Mouse (Mus musculus) bone marrow macrophage, adult 2 months (primary cell): ENCODE measurements around the gene Armc6. TPM values are rescaled to one million over a fixed set of nuclear protein-coding genes. Genes with fewer than 3 reads are reported as not detected.

Experiments
- H3K27ac ChIP-seq: 2 replicates; pipeline ENCODE4 v1.5.1; 2012; ENCODE audit warnings: low read depth, low read length; ENCODE audit not compliant: insufficient read depth
- H3K4me1 ChIP-seq: 2 replicates; pipeline ENCODE4 v1.6.1; 2012; ENCODE audit warnings: low read length; ENCODE audit not compliant: control insufficient read depth, insufficient read depth
- H3K4me3 ChIP-seq: 2 replicates; pipeline ENCODE4 v1.5.1; 2012; ENCODE audit warnings: mild to moderate bottlenecking, low read length, moderate library complexity; ENCODE audit not compliant: insufficient read depth
- CTCF ChIP-seq: IDR thresholded peaks from 2 replicates; pipeline ENCODE4 v1.5.1; 2012; ENCODE audit warnings: low read depth, mild to moderate bottlenecking, low read length, moderate library complexity
- POLR2A ChIP-seq: IDR thresholded peaks from 2 replicates; pipeline ENCODE4 v1.6.1; 2012; ENCODE audit warnings: mild to moderate bottlenecking, low read depth, low read length, borderline replicate concordance
- polyA plus RNA-seq: library from polyadenylated mRNA; stranded (reverse); fragments of >200 nt; gene quantifications from 2 replicates; pipeline ENCODE4 v1.2.4, GENCODE M21; 2012; ENCODE audit not compliant: missing spikeins, insufficient read depth, insufficient read length

The Armc6 gene
- polyA plus RNA-seq: 5.0 and 6.6 TPM in 2 replicates

- Histone ChIP-seq H3K4me1 (peaks cover 8% of the 10 kb centered on the region), H3K4me3 (peak within 1 kb of the TSS; percentile 63), H3K27ac (peak within 1 kb of the TSS; percentile 74)
- no peak for TF ChIP-seq CTCF
- TF ChIP-seq POLR2A: no peak
Measured at GRCm38 (mm10) chr8:70234080-70234780, at the start of gene Armc6, which contains the start of gene Sugp2. TSS of gene Armc6 (minus strand) at chr8:70234466. TSS of gene Sugp2 (plus strand) at chr8:70234226.

GRCm38 (mm10) chr8:70283136-70284077 is 49.1 kb upstream of the Armc6 start:
- H3K4me3 ChIP-seq: peak overlapping the region; percentile 83
- H3K27ac ChIP-seq: peak overlapping the region; percentile 8; the same call in 1 of the 2 replicates
- H3K4me1 ChIP-seq: peaks cover 12% of the 10 kb centered on the region
- TF ChIP-seq CTCF (no peak), POLR2A (no peak)

GRCm38 (mm10) chr8:70282603-70283135 is 48.4 kb upstream of the Armc6 start, which contains the start of gene Homer3:
TSS of gene Homer3 (plus strand) at chr8:70282827.
- Histone ChIP-seq H3K4me3 (peak within 1 kb of the TSS; percentile 83), H3K4me1 (peaks cover 12% of the 10 kb centered on the region), H3K27ac (peak within 1 kb of the TSS; percentile 8; the same call in 1 of the 2 replicates)
- TF ChIP-seq CTCF: peak; percentile 22; the same call in 1 of the 2 replicates
- TF ChIP-seq POLR2A: no peak

- TF ChIP-seq CTCF: no peak
- TF ChIP-seq POLR2A: no peak
- no peak overlapping the region for H3K4me3 ChIP-seq
- peaks cover 12% of the 10 kb centered on the region for H3K4me1 ChIP-seq
- no peak overlapping the region for H3K27ac ChIP-seq
Measured at GRCm38 (mm10) chr8:70281001-70281400, 46.7 kb upstream of the Armc6 start.

GRCm38 (mm10) chr8:70279266-70279665 is 45.0 kb upstream of the Armc6 start:
- TF ChIP-seq CTCF (no peak), POLR2A (no peak)
- Histone ChIP-seq H3K4me1 (peaks cover 10% of the 10 kb centered on the region), H3K27ac (no peak overlapping the region), H3K4me3 (no peak overlapping the region)

GRCm38 (mm10) chr8:70278175-70278574 is 43.9 kb upstream of the Armc6 start:
- Histone ChIP-seq H3K4me3 (no peak overlapping the region), H3K4me1 (peaks cover 13% of the 10 kb centered on the region), H3K27ac (no peak overlapping the region)
- TF ChIP-seq POLR2A (no peak), CTCF (no peak)

GRCm38 (mm10) chr8:70276476-70276875 is 42.2 kb upstream of the Armc6 start:
- no peak overlapping the region for H3K27ac ChIP-seq
- H3K4me1 ChIP-seq: peaks cover 24% of the 10 kb centered on the region
- TF ChIP-seq POLR2A: no peak
- no peak for TF ChIP-seq CTCF
- H3K4me3 ChIP-seq: no peak overlapping the region

- H3K4me1 ChIP-seq: peaks cover 32% of the 10 kb centered on the region
- TF ChIP-seq CTCF: no peak
- no peak for TF ChIP-seq POLR2A
- H3K27ac ChIP-seq: no peak overlapping the region
- no peak overlapping the region for H3K4me3 ChIP-seq
Measured at GRCm38 (mm10) chr8:70274350-70274749, 40.1 kb upstream of the Armc6 start.

- Histone ChIP-seq H3K27ac (peak overlapping the region; percentile 12), H3K4me3 (no peak overlapping the region), H3K4me1 (peaks cover 41% of the 10 kb centered on the region)
- TF ChIP-seq POLR2A: no peak
- no peak for TF ChIP-seq CTCF
Measured at GRCm38 (mm10) chr8:70272949-70273348, 38.7 kb upstream of the Armc6 start.

- TF ChIP-seq POLR2A (no peak), CTCF (peak; percentile 75)
- Histone ChIP-seq H3K27ac (peak overlapping the region; percentile 73), H3K4me1 (peaks cover 53% of the 10 kb centered on the region), H3K4me3 (no peak overlapping the region)
Measured at GRCm38 (mm10) chr8:70268799-70269565, 34.7 kb upstream of the Armc6 start.
